Mouse (Mus musculus) hindbrain, embryonic 10.5 days (tissue): ENCODE measurements at regions not wholly inside any gene's neighbourhood (a gene's known extent, or its start where the extent isn't known, plus 50 kb on each side); places are given as distances from the start of the nearest gene placed in this dataset.

Experiments used
- DNase-seq: peaks from one replicate; pipeline ENCODE4 v3.0.0-alpha.2; 2017; ENCODE audit warnings: low spot score
- H3K27ac ChIP-seq: fragments of 300-500 bp; sonication (generic); 2 replicates; pipeline ENCODE4 v1.5.1; 2016; ENCODE audit warnings: mild to moderate bottlenecking, moderate library complexity
- H3K27me3 ChIP-seq: fragments of 300-500 bp; sonication (generic); 2 replicates; pipeline ENCODE4 v1.6.1; 2016; ENCODE audit warnings: mild to moderate bottlenecking; ENCODE audit not compliant: poor library complexity, insufficient read depth, severe bottlenecking
- H3K36me3 ChIP-seq: fragments of 300-500 bp; sonication (generic); 2 replicates; pipeline ENCODE4 v1.6.1; 2016; ENCODE audit warnings: mild to moderate bottlenecking, moderate library complexity
- H3K4me1 ChIP-seq: fragments of 300-500 bp; sonication (generic); replicated peaks from 2 replicates; pipeline ENCODE4 v1.6.1; 2016; ENCODE audit warnings: mild to moderate bottlenecking
- H3K4me3 ChIP-seq: fragments of 300-500 bp; sonication (generic); 2 replicates; pipeline ENCODE4 v1.5.1; 2016; ENCODE audit warnings: mild to moderate bottlenecking, moderate library complexity
- H3K9me3 ChIP-seq: fragments of 300-500 bp; sonication (generic); 2 replicates; pipeline ENCODE4 v1.6.1; 2016; ENCODE audit warnings: mild to moderate bottlenecking, moderate library complexity
- WGBS: fragments of 180-500 bp; shearing (Covaris S2); methylation state at CpG from one replicate; pipeline ENCODE4 v1.1.7; 2016; 5-methylcytosine and 5-hydroxymethylcytosine counted together

- 0 out of 2 replicates have a peak, but pooled peaks cover 3% of the 10 kb centered on the region for H3K9me3 ChIP-seq
Measured at GRCm38 (mm10) chr1:184503827-184504355, 228.5 kb downstream of the Hlx start.

DNA sequence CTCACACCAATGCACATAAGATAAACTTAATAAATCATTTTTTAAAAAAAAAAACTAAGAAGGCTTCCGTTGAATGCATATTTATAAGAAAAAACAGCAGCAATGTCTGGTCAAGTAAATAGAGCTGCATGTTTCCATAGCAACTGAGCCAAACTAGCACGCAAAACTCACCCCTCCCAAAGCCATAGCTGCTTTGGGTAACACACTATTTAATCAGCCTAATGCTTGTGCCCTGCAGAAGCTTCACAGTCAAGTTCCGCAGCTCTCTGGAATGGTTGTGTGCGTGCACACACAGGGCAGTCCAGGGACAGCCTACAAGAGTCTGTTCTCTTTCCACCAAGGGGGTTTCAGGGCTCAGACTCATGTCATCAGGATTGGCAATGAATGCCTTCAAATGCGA, 231.7 kb downstream of the Hlx start:
- H3K27ac ChIP-seq, result no peak overlapping the region
- H3K27me3 ChIP-seq, result no peaks in the 10 kb centered on the region
- 0 out of 2 replicates have a peak, but pooled peaks cover 6% of the 10 kb centered on the region for H3K9me3 ChIP-seq
- WGBS, result 84% methylated on average over 5 of the region's 5 CpGs
- H3K4me1 ChIP-seq, result no peaks in the 10 kb centered on the region
- no peaks in the 10 kb centered on the region for H3K36me3 ChIP-seq
- H3K4me3 ChIP-seq, result no peak overlapping the region
- no peak for DNase-seq

More at GRCm38 (mm10) chr1:184503827-184504355, 228.5 kb downstream of the Hlx start:
- no peaks in the 10 kb centered on the region for H3K4me1 ChIP-seq
- H3K27me3 ChIP-seq, result no peaks in the 10 kb centered on the region
- no peak for DNase-seq
- WGBS, result 83% methylated on average over 4 of the region's 4 CpGs
- H3K4me3 ChIP-seq, result no peak overlapping the region
- H3K27ac ChIP-seq, result no peak overlapping the region
- no peaks in the 10 kb centered on the region for H3K36me3 ChIP-seq

GRCm38 (mm10) chr1:184498909-184499525, 233.4 kb downstream of the Hlx start:
- Histone ChIP-seq H3K4me3 (no peak overlapping the region), H3K9me3 (0 out of 2 replicates have a peak, but pooled peaks cover 6% of the 10 kb centered on the region), H3K36me3 (no peaks in the 10 kb centered on the region), H3K27ac (no peak overlapping the region), H3K4me1 (no peaks in the 10 kb centered on the region), H3K27me3 (no peaks in the 10 kb centered on the region)
- 87% methylated on average over 11 of the region's 11 CpGs for WGBS
- no peak for DNase-seq

- Histone ChIP-seq H3K9me3 (0 out of 2 replicates have a peak, but pooled peaks cover 3% of the 10 kb centered on the region), H3K27me3 (no peaks in the 10 kb centered on the region), H3K4me3 (no peak overlapping the region), H3K4me1 (no peaks in the 10 kb centered on the region), H3K27ac (no peak overlapping the region), H3K36me3 (no peaks in the 10 kb centered on the region)
- WGBS, result 52% methylated on average over 1 of the region's 1 CpGs
- DNase-seq, result no peak
Measured at GRCm38 (mm10) chr1:184497007-184497406, 235.4 kb downstream of the Hlx start.

DNA sequence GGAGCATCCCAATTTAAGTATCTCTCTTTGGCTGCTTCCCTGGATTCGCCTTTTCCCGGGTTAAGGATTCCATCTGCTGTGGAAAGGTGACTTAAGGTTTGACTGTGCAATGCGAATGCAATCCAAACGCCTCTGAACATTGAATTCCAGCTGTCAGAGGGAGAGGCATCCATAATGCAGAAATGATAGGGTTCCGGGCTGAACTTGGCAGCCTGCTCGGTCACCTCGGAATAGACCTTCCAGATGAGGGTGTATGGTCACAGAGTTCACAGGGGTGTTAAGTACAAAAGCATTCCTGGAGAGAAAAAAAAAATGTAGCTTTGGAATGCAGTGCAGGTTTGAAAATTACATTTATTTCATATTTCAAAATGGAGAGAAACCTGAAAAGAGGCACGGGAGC, 238.6 kb downstream of the Hlx start:
- H3K27ac ChIP-seq, result no peak overlapping the region
- 0 out of 2 replicates have a peak, but pooled peaks cover 3% of the 10 kb centered on the region for H3K9me3 ChIP-seq
- no peaks in the 10 kb centered on the region for H3K4me1 ChIP-seq
- WGBS, result 84% methylated on average over 8 of the region's 8 CpGs
- H3K27me3 ChIP-seq, result no peaks in the 10 kb centered on the region
- no peak overlapping the region for H3K4me3 ChIP-seq
- DNase-seq, result no peak
- no peaks in the 10 kb centered on the region for H3K36me3 ChIP-seq

DNA sequence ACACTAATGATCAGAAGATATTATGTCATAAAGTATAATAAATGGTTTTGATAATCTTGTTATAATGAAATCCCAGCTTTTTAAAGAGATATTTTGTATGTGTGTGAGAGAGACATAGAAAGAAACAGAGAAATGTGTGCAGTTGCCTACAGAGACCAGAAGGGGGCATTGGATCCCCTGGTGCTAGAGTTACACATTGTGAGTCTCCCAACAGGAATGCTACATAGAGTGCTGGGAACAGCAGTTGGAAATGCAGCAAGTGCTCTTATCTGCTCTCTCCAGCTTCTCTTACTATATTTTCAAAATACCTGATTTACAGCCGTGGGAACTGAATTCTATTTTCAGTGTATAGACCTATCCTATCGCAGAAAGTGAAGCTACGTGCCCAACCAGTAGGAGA, 240.3 kb downstream of the Hlx start:
- no peak for DNase-seq
- H3K4me3 ChIP-seq, result no peak overlapping the region
- WGBS, result 92% methylated on average over 3 of the region's 3 CpGs
- H3K4me1 ChIP-seq, result peaks cover 6% of the 10 kb centered on the region; the same call in 1 of the 2 replicates
- H3K36me3 ChIP-seq, result no peaks in the 10 kb centered on the region
- no peaks in the 10 kb centered on the region for H3K9me3 ChIP-seq
- H3K27ac ChIP-seq, result no peak overlapping the region
- no peaks in the 10 kb centered on the region for H3K27me3 ChIP-seq

DNA sequence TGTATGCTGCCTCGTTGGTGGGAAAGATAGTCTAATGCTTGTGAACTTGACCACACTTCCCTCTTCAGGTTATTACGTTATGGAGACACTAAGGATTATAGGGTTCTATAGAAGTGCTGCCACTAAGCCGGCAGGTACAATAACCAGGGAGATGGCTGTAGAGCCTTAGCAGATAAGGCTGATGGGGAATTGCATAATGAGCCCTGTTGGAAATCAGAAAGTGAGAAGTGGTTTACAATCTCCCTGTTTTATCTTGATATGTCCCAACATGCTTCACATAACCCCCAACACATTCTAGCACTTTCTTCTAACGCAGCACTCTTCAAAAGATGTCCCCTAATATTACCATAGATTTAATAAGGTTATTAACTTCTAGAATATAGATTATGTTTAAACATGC, 241.2 kb downstream of the Hlx start:
- WGBS, result 85% methylated on average over 4 of the region's 4 CpGs

DNA sequence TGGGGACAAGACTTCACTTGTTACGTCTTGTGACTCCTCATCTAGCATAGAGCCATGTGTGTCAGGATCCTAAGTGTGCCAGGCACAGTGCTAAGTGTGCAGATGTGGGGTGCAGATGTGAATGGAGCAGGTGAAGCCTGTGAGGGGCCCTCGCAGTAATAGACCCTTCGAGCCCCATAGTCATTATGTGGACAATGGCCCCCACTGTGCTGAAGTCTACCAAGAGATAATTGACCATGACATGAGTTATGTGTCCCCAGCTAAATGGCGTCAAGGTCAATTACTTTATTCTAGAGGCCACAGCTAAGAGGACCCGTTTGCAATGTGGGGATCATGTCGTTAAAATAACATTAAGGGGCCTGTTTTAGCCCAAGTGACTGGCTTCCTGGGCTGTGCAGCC, 245.0 kb downstream of the Hlx start:
- no peak overlapping the region for H3K4me3 ChIP-seq
- 50% methylated on average over 6 of the region's 6 CpGs for WGBS
- no peaks in the 10 kb centered on the region for H3K27me3 ChIP-seq
- DNase-seq, result no peak
- H3K27ac ChIP-seq, result no peak overlapping the region
- no peaks in the 10 kb centered on the region for H3K9me3 ChIP-seq
- H3K36me3 ChIP-seq, result no peaks in the 10 kb centered on the region
- peaks cover 6% of the 10 kb centered on the region; the same call in 1 of the 2 replicates for H3K4me1 ChIP-seq

More for the DNA sequence above, 241.2 kb downstream of the Hlx start:
- no peak overlapping the region for H3K4me3 ChIP-seq
- no peak for DNase-seq
- no peak overlapping the region for H3K27ac ChIP-seq
- no peaks in the 10 kb centered on the region for H3K9me3 ChIP-seq
- no peaks in the 10 kb centered on the region for H3K27me3 ChIP-seq
- peaks cover 6% of the 10 kb centered on the region; the same call in 1 of the 2 replicates for H3K4me1 ChIP-seq
- H3K36me3 ChIP-seq, result no peaks in the 10 kb centered on the region

DNA sequence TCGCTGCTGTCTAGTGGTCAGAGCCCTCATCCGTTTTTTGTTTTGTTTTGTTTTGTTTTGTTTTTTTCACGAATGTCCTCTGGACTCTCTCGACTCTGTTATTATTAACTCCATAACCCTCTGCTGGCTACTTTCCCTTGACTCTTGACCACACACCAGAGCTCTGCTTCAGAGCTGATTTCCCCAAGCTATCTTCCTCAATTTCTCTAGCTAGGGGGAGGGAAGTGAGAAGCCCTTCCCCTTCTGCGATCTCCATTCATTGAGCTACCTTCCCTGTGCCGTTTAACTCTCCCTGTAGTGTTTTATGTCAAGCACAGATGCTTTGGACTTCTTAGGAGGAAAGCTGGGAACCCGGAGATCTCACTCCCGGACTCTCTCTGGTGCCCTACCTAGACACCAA, 247.6 kb downstream of the Hlx start:
- 81% methylated on average over 8 of the region's 8 CpGs for WGBS
- H3K27me3 ChIP-seq, result no peaks in the 10 kb centered on the region

DNA sequence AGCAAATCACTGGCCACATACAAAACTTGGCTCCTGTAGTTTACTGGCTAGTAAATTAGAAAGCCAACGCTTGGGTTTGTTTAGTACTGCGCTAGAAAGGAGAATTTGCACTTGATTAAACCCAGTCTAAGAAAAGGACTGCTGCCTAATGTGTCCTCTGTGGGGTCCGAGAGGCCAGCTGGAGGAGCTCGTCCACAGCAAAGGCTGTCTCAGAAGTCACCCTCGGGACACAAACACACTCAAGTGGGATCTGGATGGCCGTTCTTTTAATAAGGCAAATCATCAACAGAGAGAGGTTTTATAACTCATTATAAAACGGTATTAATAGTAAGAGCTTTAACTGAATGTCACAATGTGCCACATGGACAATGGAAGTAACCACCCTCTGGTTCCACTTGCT, 249.0 kb downstream of the Hlx start:
- H3K27me3 ChIP-seq, result no peaks in the 10 kb centered on the region
- peaks cover 6% of the 10 kb centered on the region; the same call in 1 of the 2 replicates for H3K4me1 ChIP-seq
- no peaks in the 10 kb centered on the region for H3K36me3 ChIP-seq
- H3K4me3 ChIP-seq, result no peak overlapping the region
- H3K27ac ChIP-seq, result no peak overlapping the region
- DNase-seq, result no peak
- 85% methylated on average over 7 of the region's 7 CpGs for WGBS
- no peaks in the 10 kb centered on the region for H3K9me3 ChIP-seq

More for the DNA sequence above, 247.6 kb downstream of the Hlx start:
- Histone ChIP-seq H3K4me1 (peaks cover 6% of the 10 kb centered on the region; the same call in 1 of the 2 replicates), H3K27ac (no peak overlapping the region), H3K4me3 (no peak overlapping the region), H3K9me3 (no peaks in the 10 kb centered on the region), H3K36me3 (no peaks in the 10 kb centered on the region)
- no peak for DNase-seq

GRCm38 (mm10) chr1:184482026-184482425, 250.4 kb downstream of the Hlx start:
- 85% methylated on average over 9 of the region's 9 CpGs for WGBS
- Histone ChIP-seq H3K27ac (no peak overlapping the region), H3K36me3 (no peaks in the 10 kb centered on the region), H3K27me3 (no peaks in the 10 kb centered on the region), H3K4me3 (no peak overlapping the region), H3K9me3 (no peaks in the 10 kb centered on the region), H3K4me1 (no peaks in the 10 kb centered on the region)
- DNase-seq, result no peak

- no peak for DNase-seq
Measured at GRCm38 (mm10) chr1:184480571-184481220, 251.7 kb downstream of the Hlx start.

DNA sequence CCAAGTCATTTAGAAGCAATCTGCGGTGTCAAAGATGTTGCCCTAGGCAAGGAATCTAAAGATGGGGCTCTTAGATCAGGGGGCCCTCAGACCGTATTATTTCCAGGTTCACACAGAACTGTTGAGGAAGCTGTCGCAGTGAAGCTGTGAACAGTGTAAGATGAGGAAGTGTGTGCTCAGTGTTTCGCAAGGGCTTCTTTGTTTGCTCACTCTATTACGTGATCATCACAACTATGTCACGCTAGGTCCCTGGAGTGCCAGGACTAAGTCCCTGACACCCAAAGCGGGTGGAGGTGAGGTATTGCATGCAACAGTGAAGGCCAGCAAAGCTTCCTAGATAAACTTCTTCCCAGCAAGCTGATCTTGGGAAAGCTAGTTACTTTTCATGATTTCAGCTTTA, 254.4 kb downstream of the Hlx start:
- no peak overlapping the region for H3K4me3 ChIP-seq
- no peaks in the 10 kb centered on the region for H3K36me3 ChIP-seq
- H3K9me3 ChIP-seq, result no peaks in the 10 kb centered on the region
- H3K27me3 ChIP-seq, result no peaks in the 10 kb centered on the region
- no peak overlapping the region for H3K27ac ChIP-seq
- no peaks in the 10 kb centered on the region for H3K4me1 ChIP-seq
- WGBS, result 88% methylated on average over 7 of the region's 7 CpGs
- DNase-seq, result no peak

More at GRCm38 (mm10) chr1:184480571-184481220, 251.7 kb downstream of the Hlx start:
- no peaks in the 10 kb centered on the region for H3K36me3 ChIP-seq
- H3K9me3 ChIP-seq, result no peaks in the 10 kb centered on the region
- no peak overlapping the region for H3K27ac ChIP-seq
- WGBS, result 90% methylated on average over 9 of the region's 9 CpGs
- no peaks in the 10 kb centered on the region for H3K27me3 ChIP-seq
- H3K4me3 ChIP-seq, result no peak overlapping the region
- H3K4me1 ChIP-seq, result no peaks in the 10 kb centered on the region
